8 mouse cellular contexts compared by ENCODE assay signal in the genomic region with DNA sequence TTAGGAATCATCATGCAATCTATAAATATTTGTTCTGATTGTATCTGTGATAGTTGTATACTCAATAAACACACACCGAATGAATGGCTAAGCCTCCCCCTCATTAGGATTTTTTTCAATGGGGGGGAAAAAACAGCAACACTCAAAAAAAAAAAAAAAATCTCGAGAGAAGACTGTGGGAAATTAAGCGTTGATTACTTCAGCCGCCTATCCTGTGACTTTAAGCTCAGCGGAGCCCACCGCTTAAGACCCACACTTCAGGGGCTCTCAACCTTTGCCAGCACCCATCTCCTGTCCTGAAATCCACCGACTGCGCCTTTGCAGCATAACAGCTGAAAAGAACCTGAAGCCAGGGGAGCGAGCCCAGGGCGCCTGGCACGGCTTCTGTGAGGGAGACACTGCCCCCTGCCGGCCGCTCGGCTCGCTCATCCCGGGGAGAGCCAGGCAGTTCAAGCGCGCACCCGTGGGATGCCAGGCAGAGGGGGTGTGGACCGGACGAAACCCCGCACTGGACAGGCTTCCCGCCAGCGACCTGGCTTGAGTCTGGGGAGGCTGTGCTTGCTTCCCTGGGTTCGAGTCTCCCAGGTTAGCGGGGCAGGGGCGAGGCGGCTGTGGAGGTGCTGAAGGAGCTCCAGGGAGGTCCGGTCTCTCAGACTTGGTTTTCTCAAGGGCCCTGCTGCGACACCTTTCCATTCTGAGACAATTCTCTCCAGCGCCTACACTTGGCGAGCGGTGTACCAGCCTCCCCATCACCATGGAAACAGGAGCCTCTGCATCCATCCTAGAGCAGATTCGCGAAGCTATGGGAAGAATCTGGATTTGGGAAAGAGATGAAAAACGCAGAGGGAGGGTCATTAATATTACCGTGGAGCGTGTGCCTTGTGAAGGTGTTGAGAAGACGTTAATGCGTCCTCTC. TPM values are rescaled to one million over a fixed set of nuclear protein-coding genes. Genes with fewer than 3 reads are reported as not detected.
DNase-seq lines count a peak whose midpoint lies in the region; ATAC-seq lines count a peak whose summit lies in the region.

No protein-coding gene starts in this region.

- H3K27me3 ChIP-seq in hindbrain, embryonic 15.5 days, result peaks cover 23% of the 10 kb centered on the region

- peaks cover 16% of the 10 kb centered on the region for H3K4me1 ChIP-seq in hindbrain, embryonic 15.5 days (replicated peaks)

- H3K4me2 ChIP-seq in hindbrain, embryonic 15.5 days, result peak overlapping the region; percentile 90

- peak; percentile 93 for DNase-seq in NIH3T3 (ENCODE audit: low read depth)
- peak; percentile 91 to 92 for DNase-seq in cerebellum, postnatal 14 days
- DNase-seq in frontal cortex, postnatal 36 days (ENCODE audit: low spot score in 2 of 2), result peak; percentile 93 to 96
- peak; percentile 83 for DNase-seq in left cerebral cortex, adult 11 months (ENCODE audit: low spot score)
- peak; percentile 91 for DNase-seq in lung, postnatal 36 days
- DNase-seq in retina, postnatal 1 day, result peak; percentile 90
- peak; percentile 97 for DNase-seq in thymus, postnatal 4 days

- H3K9ac ChIP-seq in hindbrain, embryonic 15.5 days, result peak overlapping the region; percentile 52

- H3K27ac ChIP-seq in hindbrain, embryonic 15.5 days (replicated peaks), result peak overlapping the region; percentile 87

- ATAC-seq in hindbrain, embryonic 15.5 days (ENCODE audit: low FRiP score, low read depth), result peak; percentile 91

- H3K36me3 ChIP-seq in hindbrain, embryonic 15.5 days, result no peaks in the 10 kb centered on the region

- WGBS in hindbrain, embryonic 15.5 days, result 4% methylated on average over 40 of the region's 40 CpGs

- H3K4me3 ChIP-seq in hindbrain, embryonic 15.5 days, result peak overlapping the region; percentile 55

- H3K9me3 ChIP-seq in hindbrain, embryonic 15.5 days, result no peaks in the 10 kb centered on the region

RNA-seq across cellular contexts. Expression of a gene that starts 8.6 kb away (rescaled TPM):
- 6.8 TPM in 2 replicates for polyA plus RNA-seq in hindbrain, embryonic 15.5 days (2015; fragmentation: Nextera tagmentation; extraction: Ambion mirVana)

RNA-seq across cellular contexts. Expression of a gene that starts 22.2 kb away (rescaled TPM):
- polyA plus RNA-seq in hindbrain, embryonic 15.5 days (2015; fragmentation: Nextera tagmentation; extraction: Ambion mirVana), result 10.3 and 10.4 TPM in 2 replicates

RNA-seq across cellular contexts. Expression of a gene that starts 28.6 kb away (rescaled TPM):
- 5.7 TPM in 2 replicates for polyA plus RNA-seq in hindbrain, embryonic 15.5 days (2015; fragmentation: Nextera tagmentation; extraction: Ambion mirVana)

RNA-seq across cellular contexts. Expression of a gene that starts 36.8 kb away (rescaled TPM):
- 19.4 and 24.8 TPM in 2 replicates for polyA plus RNA-seq in hindbrain, embryonic 15.5 days (2015; fragmentation: Nextera tagmentation; extraction: Ambion mirVana)

Comparison
In these comparisons a context has a peak if more than half of its experiments do, and no peak if none do; other contexts are left out.
1. Peak in every context shown above with its lines: DNase-seq, ATAC-seq, H3K4me3 ChIP-seq and H3K27ac ChIP-seq.